Mouse (Mus musculus): Measurements from ENCODE around the gene Gnmt. TPM values are rescaled to one million over a fixed set of nuclear protein-coding genes. Genes with fewer than 3 reads are reported as not detected.

Gene Gnmt
- polyA plus RNA-seq, 1 experiment from 2014 or later, result 0.38 TPM

- Histone ChIP-seq H3K27me3 (replicated peaks) (no peaks in the 10 kb centered on the region), H3K9ac (peak overlapping the region; percentile 11; the same call in 1 of the 2 replicates), H3K4me3 (no peak overlapping the region), H3K4me2 (no peak overlapping the region), H3K9me3 (replicated peaks) (no peaks in the 10 kb centered on the region), H3K27ac (ENCODE audit: poor library complexity, severe bottlenecking) (no peak overlapping the region), H3K4me1 (replicated peaks) (peaks cover 41% of the 10 kb centered on the region), H3K36me3 (peaks cover 22% of the 10 kb centered on the region)
- 81% methylated on average over 12 of the region's 12 CpGs for WGBS
- no peak for ATAC-seq (ENCODE audit: insufficient number of reproducible peaks, low FRiP score)
These were observed 26.9 kb downstream of the Gnmt start for GRCm38 (mm10) chr17:46702100-46702499.

- Histone ChIP-seq H3K27ac (ENCODE audit: poor library complexity, severe bottlenecking) (no peak overlapping the region), H3K9ac (peak overlapping the region; percentile 11; the same call in 1 of the 2 replicates), H3K36me3 (peaks cover 22% of the 10 kb centered on the region), H3K4me2 (no peak overlapping the region), H3K27me3 (replicated peaks) (no peaks in the 10 kb centered on the region), H3K4me1 (replicated peaks) (peaks cover 41% of the 10 kb centered on the region), H3K4me3 (no peak overlapping the region), H3K9me3 (replicated peaks) (no peaks in the 10 kb centered on the region)
- no peak for ATAC-seq (ENCODE audit: insufficient number of reproducible peaks, low FRiP score)
- WGBS, result 80% methylated on average over 12 of the region's 12 CpGs
These were observed 27.5 kb downstream of the Gnmt start for GRCm38 (mm10) chr17:46701489-46701888.

GRCm38 (mm10) chr17:46699912-46700311, 29.1 kb downstream of the Gnmt start:
- no peak overlapping the region for H3K9ac ChIP-seq
- WGBS, result 84% methylated on average over 3 of the region's 3 CpGs
- no peak for ATAC-seq (ENCODE audit: insufficient number of reproducible peaks, low FRiP score)
- H3K27me3 ChIP-seq (replicated peaks), result no peaks in the 10 kb centered on the region
- peaks cover 37% of the 10 kb centered on the region for H3K4me1 ChIP-seq (replicated peaks)
- no peaks in the 10 kb centered on the region for H3K9me3 ChIP-seq (replicated peaks)
- no peak overlapping the region for H3K27ac ChIP-seq (ENCODE audit: poor library complexity, severe bottlenecking)
- peaks cover 22% of the 10 kb centered on the region for H3K36me3 ChIP-seq
- no peak overlapping the region for H3K4me3 ChIP-seq
- H3K4me2 ChIP-seq, result no peak overlapping the region

- H3K36me3 ChIP-seq, result peaks cover 22% of the 10 kb centered on the region
- H3K9ac ChIP-seq, result no peak overlapping the region
- no peak overlapping the region for H3K27ac ChIP-seq (ENCODE audit: poor library complexity, severe bottlenecking)
- H3K27me3 ChIP-seq (replicated peaks), result no peaks in the 10 kb centered on the region
- WGBS, result 75% methylated on average over 5 of the region's 5 CpGs
- no peak overlapping the region for H3K4me2 ChIP-seq
- H3K4me1 ChIP-seq (replicated peaks), result peaks cover 37% of the 10 kb centered on the region
- ATAC-seq (ENCODE audit: insufficient number of reproducible peaks, low FRiP score), result no peak
- no peaks in the 10 kb centered on the region for H3K9me3 ChIP-seq (replicated peaks)
- H3K4me3 ChIP-seq, result no peak overlapping the region
These were observed 29.7 kb downstream of the Gnmt start for GRCm38 (mm10) chr17:46699245-46699644.

GRCm38 (mm10) chr17:46698515-46698914, 30.5 kb downstream of the Gnmt start:
- 83% methylated on average over 6 of the region's 6 CpGs for WGBS
- Histone ChIP-seq H3K36me3 (peaks cover 23% of the 10 kb centered on the region), H3K27ac (ENCODE audit: poor library complexity, severe bottlenecking) (no peak overlapping the region), H3K4me2 (no peak overlapping the region), H3K9ac (0 out of 2 replicates have a peak overlapping the region, but pooled peaks have one; percentile 13), H3K4me1 (replicated peaks) (peaks cover 30% of the 10 kb centered on the region), H3K9me3 (replicated peaks) (no peaks in the 10 kb centered on the region), H3K4me3 (no peak overlapping the region), H3K27me3 (replicated peaks) (no peaks in the 10 kb centered on the region)
- ATAC-seq (ENCODE audit: insufficient number of reproducible peaks, low FRiP score), result no peak

- WGBS, result 93% methylated on average over 1 of the region's 1 CpGs
- Histone ChIP-seq H3K9me3 (replicated peaks) (no peaks in the 10 kb centered on the region), H3K27me3 (replicated peaks) (no peaks in the 10 kb centered on the region), H3K4me3 (no peak overlapping the region), H3K4me2 (no peak overlapping the region), H3K36me3 (peaks cover 31% of the 10 kb centered on the region), H3K9ac (no peak overlapping the region), H3K27ac (ENCODE audit: poor library complexity, severe bottlenecking) (no peak overlapping the region), H3K4me1 (replicated peaks) (peaks cover 14% of the 10 kb centered on the region; the same call in 1 of the 2 replicates)
- no peak for ATAC-seq (ENCODE audit: insufficient number of reproducible peaks, low FRiP score)
These were observed 34.4 kb downstream of the Gnmt start for GRCm38 (mm10) chr17:46694517-46695063.

- H3K9ac ChIP-seq, result no peak overlapping the region
- H3K4me2 ChIP-seq, result no peak overlapping the region
- no peak overlapping the region for H3K4me3 ChIP-seq
- H3K27ac ChIP-seq (ENCODE audit: poor library complexity, severe bottlenecking), result no peak overlapping the region
- no peaks in the 10 kb centered on the region for H3K27me3 ChIP-seq (replicated peaks)
- 81% methylated on average over 2 of the region's 2 CpGs for WGBS
- H3K4me1 ChIP-seq (replicated peaks), result peaks cover 13% of the 10 kb centered on the region; the same call in 1 of the 2 replicates
- peaks cover 26% of the 10 kb centered on the region for H3K36me3 ChIP-seq
- ATAC-seq (ENCODE audit: insufficient number of reproducible peaks, low FRiP score), result no peak
- no peaks in the 10 kb centered on the region for H3K9me3 ChIP-seq (replicated peaks)
These were observed 37.6 kb downstream of the Gnmt start for GRCm38 (mm10) chr17:46691390-46691789.

- Histone ChIP-seq H3K4me2 (no peak overlapping the region), H3K4me3 (no peak overlapping the region), H3K4me1 (replicated peaks) (0 out of 2 replicates have a peak, but pooled peaks cover 8% of the 10 kb centered on the region), H3K27ac (ENCODE audit: poor library complexity, severe bottlenecking) (no peak overlapping the region), H3K27me3 (replicated peaks) (no peaks in the 10 kb centered on the region), H3K9me3 (replicated peaks) (no peaks in the 10 kb centered on the region), H3K36me3 (peaks cover 33% of the 10 kb centered on the region), H3K9ac (no peak overlapping the region)
- 68% methylated on average over 12 of the region's 12 CpGs for WGBS
- no peak for ATAC-seq (ENCODE audit: insufficient number of reproducible peaks, low FRiP score)
These were observed 38.3 kb downstream of the Gnmt start for GRCm38 (mm10) chr17:46690665-46691064.

- Histone ChIP-seq H3K9me3 (replicated peaks) (no peaks in the 10 kb centered on the region), H3K4me3 (no peak overlapping the region), H3K27me3 (replicated peaks) (no peaks in the 10 kb centered on the region), H3K27ac (ENCODE audit: poor library complexity, severe bottlenecking) (no peak overlapping the region), H3K36me3 (peaks cover 53% of the 10 kb centered on the region), H3K4me2 (no peak overlapping the region), H3K4me1 (replicated peaks) (peaks cover 21% of the 10 kb centered on the region), H3K9ac (no peak overlapping the region)
- ATAC-seq (ENCODE audit: insufficient number of reproducible peaks, low FRiP score), result no peak
- WGBS, result 84% methylated on average over 6 of the region's 6 CpGs
These were observed 43.1 kb downstream of the Gnmt start for GRCm38 (mm10) chr17:46685913-46686312.

GRCm38 (mm10) chr17:46682654-46683389, 46.1 kb downstream of the Gnmt start:
- no peak overlapping the region for H3K4me2 ChIP-seq
- peaks cover 35% of the 10 kb centered on the region for H3K4me1 ChIP-seq (replicated peaks)
- H3K36me3 ChIP-seq, result peaks cover 60% of the 10 kb centered on the region
- no peaks in the 10 kb centered on the region for H3K27me3 ChIP-seq (replicated peaks)
- no peak for ATAC-seq (ENCODE audit: insufficient number of reproducible peaks, low FRiP score)
- H3K4me3 ChIP-seq, result no peak overlapping the region
- no peaks in the 10 kb centered on the region for H3K9me3 ChIP-seq (replicated peaks)
- 87% methylated on average over 16 of the region's 16 CpGs for WGBS
- no peak overlapping the region for H3K9ac ChIP-seq
- no peak overlapping the region for H3K27ac ChIP-seq (ENCODE audit: poor library complexity, severe bottlenecking)

- H3K9ac ChIP-seq, result peak overlapping the region; percentile 79
- no peak overlapping the region for H3K27ac ChIP-seq (ENCODE audit: poor library complexity, severe bottlenecking)
- no peaks in the 10 kb centered on the region for H3K9me3 ChIP-seq (replicated peaks)
- peaks cover 38% of the 10 kb centered on the region for H3K4me1 ChIP-seq (replicated peaks)
- no peaks in the 10 kb centered on the region for H3K27me3 ChIP-seq (replicated peaks)
- 24% methylated on average over 12 of the region's 12 CpGs for WGBS
- H3K36me3 ChIP-seq, result peaks cover 60% of the 10 kb centered on the region
- H3K4me3 ChIP-seq, result peak overlapping the region; percentile 81
- H3K4me2 ChIP-seq, result peak overlapping the region; percentile 92
- ATAC-seq (ENCODE audit: insufficient number of reproducible peaks, low FRiP score), result no peak
These were observed 47.4 kb downstream of the Gnmt start for GRCm38 (mm10) chr17:46681466-46682118.

Data from heart, embryonic 12.5 days (tissue).